Mouse (Mus musculus): ENCODE data around the gene Adgrl1.

Gene Adgrl1

DNA sequence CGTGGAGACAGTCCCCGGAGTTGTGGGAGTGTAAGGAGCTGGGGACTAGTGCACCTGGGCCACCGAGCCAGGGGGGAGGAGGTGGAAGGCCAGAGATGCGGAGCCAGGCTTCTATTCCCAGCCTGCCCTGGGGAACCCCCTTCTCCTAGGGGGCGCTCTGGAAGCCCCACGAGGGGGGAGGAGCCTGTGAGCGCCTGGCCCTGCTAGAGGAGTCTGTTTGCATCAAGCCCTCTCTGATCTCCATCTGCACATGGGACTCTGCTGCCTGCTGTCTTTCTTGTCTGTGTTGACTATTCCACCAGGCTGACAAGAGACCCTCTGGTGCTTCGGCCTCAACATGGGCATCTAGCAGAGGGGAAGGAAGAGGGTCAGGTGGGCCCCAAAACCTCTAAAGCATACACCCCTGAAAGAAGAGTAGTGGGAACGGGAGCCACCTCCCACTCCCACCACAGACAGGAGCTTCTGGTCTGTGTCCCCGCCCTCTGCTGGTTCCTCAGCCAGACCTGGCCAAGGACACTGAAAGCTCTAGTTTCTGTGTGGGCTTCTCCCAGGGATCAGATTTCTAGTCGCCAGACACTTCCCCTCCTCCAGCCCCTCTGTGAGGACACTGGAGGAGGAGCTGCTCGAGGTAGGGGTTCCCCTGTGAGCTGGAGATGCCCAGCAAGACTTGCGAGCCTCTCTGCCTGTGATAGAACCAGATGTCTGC is 3.2 kb downstream of the Adgrl1 start:
- peak; percentile 58 to 60 for DNase-seq

DNA sequence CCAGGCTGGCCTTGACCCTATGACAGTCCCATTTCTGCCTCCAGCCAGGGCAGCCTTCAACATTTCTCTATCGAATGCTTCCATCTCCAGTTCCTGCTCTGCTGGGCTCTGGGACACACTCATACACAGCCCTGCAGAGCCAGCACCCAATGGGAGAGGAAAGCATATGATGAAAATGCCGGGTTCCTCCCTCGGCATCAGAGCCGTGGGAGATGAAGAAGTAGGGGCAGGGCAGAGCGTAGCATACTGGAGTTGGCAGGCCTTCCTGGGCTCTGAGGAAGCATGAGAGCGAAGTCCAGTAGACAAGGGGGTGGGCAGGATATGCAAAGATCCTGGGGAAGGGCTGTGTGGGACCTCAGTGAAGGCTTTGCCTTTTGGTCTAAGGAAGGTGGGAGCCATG is 8.7 kb downstream of the Adgrl1 start:
- DNase-seq: no peak

DNA sequence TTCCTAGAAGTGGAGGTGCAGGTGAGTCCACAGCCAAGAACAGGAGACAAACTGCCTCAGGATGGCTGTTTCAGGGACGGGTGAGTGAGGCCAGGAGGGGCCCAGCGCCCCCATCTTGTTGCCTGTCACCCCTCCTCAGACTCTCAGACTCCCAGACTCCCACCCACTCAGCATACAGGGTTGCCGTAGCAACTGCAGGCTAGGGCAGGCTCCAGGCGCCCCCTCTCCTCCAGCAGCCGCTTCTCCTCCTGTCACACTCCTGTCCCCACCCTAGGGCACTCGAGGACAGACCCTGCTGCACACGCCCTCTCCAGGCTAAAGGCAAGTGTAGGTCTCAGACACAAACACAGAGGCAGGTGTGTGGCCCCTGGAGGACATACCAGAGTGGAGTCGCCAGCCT is 9.4 kb downstream of the Adgrl1 start:
- DNase-seq: no peak

DNA sequence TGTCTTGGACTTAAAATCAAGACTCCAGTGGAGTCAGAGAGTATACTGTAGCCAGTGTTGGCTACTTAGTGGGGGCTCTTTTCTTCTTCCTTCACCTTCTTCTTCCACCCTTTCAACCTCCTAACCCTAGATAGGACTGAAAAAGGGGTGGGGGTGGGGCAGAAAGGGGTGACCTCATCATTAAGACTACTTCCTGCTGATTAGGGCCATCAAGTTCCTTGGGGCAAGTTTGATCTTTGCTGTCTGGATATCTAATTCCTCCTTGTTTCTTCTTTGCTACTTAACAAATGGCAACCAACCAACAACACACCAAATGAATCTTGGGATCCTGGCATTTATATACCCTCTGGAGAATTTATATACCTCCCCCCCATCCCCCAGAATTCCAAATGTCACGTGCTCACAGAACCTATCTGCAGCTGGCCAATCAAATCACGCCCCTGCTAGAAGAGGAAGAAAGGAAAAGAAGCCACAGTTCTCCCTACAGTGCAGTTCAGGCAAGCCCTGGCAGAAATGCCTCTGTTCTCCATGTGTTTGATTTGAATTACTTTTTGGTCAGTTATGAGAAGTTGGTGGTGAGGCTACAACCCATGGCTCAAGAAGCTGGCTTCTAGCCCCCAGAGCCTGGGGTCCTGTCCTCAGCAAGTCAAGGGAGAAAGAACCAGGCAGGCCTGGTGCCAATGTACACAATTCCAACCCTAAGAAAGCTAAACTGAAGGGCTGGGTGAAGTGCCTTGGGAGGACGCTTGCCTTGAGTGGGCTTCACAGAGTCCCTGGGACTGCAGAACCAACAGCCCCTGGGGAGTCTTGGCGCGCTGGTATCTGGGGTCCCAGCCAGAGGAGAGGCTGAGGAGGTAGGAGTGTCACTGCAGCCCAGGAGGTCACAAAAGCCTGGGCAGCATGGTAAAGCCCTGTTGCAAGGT is 12.2 kb downstream of the Adgrl1 start:
- DNase-seq: no peak

DNA sequence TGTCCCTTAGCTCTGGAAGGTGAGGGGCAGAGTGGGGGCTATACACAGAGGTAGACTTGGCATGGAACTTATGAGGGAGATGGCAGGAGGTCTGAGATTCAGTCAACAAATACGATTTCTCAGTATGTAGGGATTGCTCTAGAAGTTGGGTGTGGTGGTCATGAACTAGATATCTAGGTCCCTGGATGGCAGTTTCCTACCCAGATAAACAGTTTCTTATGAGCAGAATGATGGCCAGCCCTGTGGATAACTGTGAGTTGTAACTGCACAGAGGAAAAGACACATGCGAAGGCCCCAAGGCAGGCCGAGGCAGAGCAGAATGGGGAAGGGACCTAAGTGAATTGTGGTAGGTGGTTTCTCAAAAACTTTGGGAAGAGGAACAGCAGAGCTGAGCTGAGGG is 14.3 kb downstream of the Adgrl1 start:
- DNase-seq: no peak

DNA sequence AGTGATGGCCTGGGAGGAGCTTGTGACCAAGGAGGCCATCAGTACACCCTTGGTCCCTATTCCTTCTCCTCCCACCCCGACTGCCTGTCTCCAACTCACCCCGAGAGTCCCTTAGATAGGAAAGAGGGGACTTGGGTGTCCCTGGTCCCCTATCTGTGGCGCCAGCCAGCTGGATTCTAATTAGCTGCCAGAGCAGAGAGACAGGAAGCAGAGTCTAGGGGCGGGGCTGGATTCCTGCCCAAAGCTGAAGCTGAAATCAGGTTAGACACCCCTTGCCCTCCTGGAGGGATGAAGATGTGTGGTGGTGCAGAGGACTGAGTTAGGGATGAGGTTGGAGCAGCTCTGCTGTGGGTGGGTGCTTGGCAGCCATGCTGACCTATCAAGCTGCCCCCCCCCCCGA is 15.0 kb downstream of the Adgrl1 start:
- DNase-seq: peak in 1 of 2 experiments; percentile 39

DNA sequence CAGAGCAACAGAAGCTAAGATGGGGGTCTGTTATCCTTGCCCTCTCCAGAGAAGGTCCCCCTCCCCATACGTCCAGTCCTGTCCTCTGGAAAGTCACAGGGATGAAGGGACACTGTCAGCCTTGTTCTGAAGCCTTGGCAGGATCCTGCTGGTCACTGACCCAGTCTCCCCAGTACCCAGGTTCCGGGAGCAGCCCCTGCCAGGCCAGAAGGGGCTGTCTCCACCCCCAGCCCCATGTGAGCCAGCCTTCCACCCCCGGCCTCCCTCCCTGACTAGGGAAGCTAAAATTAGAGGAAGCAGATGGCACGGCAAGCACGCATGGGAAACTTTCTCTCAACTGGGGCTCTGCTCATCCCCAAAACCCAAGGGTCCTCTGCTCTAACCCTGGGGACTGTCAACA is 16.1 kb downstream of the Adgrl1 start:
- DNase-seq: peak; percentile 55 to 63

DNA sequence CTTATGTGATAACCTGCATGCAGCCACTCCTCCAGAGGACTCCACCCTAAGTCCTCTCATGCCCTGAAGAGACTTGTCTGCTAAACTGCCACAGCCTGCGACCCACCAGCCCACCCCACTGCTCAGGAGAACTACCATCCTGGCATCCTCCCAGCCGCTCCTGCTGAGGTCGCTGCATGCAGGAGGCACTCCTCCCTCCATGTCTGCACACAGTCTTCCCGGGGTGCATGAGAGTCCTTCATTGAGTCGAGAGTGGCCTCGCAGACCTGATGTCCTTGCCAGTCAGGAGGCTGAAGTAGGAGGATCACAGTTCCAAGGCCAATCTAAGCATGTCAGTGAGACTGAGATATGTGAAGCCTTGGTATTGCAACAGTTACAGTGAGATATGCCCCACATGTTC is 17.7 kb downstream of the Adgrl1 start:
- DNase-seq: no peak

DNA sequence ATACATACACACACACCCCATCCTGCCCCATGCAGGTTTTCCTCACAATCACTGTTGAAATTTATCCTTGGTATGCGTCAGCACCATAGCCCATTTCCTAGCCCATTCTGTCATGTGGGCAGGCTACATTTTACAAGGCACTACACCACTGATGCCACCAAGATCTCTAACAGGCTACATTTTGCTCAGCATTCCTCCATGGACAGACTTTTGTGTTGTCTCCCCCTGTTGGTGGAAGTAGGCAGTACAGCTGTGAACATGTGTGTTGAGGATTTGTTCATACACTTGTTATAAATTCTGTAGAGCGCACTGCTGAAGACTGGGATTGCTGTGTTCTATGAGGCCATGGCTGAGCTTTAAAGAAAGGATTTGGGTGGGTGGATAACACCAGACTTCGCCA is 21.7 kb downstream of the Adgrl1 start:
- peak; percentile 84 to 87 for DNase-seq

DNA sequence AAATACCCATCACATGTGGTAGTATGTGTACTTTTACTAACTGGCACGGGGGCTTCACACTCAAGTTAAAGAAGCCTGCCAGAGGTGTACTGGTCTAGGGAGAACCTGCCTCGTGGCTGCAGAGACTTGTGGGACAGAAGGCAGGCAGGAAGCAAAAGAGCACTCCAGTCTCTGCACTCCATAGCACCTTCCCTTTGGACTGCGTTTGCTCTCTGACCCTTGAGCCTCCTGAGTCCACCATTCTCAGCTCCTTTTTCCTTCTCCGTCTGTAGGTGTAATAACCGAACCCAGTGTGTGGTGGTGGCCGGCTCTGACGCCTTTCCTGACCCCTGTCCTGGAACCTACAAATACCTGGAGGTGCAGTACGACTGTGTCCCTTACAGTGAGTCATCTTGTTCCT is 22.8 kb downstream of the Adgrl1 start:
- DNase-seq: no peak

DNA sequence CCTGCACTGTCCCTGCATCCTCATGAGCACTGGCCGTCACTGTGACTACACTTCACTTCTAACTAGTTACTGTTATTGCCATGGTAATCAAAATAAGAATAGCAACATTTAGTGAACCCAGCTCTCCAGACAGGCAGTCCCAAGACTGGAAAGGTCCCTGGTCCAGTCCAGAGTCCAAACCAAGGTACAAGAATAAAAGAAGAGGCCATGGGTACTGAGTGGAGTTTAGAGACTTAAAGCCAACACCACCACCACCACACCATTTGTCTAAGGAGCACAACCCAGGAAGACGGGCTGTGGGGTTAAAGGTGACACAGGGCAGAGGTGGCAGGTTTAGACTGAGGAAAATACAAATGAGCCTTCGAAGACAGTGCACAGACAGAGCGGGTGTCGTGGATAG is 24.7 kb downstream of the Adgrl1 start:
- DNase-seq: no peak

DNA sequence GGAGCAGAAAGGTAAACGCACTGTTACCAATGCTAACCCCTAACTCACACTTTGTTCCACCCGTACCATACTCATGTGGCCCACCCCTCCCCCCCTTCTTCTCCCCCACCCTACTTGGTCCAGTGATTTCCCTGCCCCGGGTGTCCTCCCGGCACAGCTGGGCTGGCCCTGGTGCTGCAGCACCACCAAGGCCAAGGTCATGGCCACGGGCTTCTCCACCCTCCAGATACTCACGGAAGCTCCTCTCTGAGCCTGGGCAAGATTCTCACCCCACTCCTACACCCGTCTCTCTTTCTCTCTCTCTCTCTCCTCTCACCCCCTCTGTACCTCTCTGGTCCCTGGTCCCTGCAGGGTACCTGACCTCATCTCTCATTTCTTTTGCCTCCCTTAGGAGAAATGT is 26.4 kb downstream of the Adgrl1 start:
- no peak for DNase-seq

DNA sequence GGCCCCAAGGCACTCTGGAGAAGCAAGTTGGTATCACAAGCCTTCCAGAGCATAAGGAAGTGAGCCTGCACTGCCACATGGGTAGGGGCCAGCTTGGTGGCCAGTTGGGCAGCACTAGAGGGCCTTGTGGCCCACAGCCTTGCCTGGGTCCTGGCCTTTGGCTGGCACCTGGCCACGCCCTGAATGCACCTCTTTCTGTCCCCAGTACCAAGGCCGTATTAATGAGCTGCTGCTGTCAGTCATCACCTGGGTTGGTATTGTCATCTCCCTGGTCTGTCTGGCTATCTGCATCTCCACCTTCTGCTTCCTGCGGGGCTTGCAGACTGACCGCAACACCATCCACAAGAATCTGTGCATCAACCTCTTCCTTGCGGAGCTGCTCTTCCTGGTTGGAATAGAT is 34.3 kb downstream of the Adgrl1 start:
- DNase-seq: peak in 1 of 2 experiments; percentile 3

DNA sequence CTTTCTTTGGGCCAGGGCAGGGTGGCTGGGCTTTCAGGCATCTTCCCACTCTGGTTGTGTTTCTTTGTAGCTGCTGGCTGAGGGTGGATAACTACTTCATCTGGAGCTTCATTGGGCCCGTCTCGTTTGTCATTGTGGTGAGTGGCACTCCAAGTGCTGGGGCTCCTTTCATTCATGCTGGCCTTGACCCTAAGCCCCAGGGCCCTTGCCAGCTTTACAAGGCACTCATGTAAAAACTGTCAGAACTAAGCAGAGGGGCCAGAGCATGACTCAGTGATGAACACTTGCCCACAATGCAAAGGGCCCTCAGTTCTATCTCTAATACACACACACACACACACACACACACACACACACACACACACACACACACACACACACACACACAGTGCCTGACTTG is 35.1 kb downstream of the Adgrl1 start:
- peak in 1 of 2 experiments; percentile 1 for DNase-seq

DNA sequence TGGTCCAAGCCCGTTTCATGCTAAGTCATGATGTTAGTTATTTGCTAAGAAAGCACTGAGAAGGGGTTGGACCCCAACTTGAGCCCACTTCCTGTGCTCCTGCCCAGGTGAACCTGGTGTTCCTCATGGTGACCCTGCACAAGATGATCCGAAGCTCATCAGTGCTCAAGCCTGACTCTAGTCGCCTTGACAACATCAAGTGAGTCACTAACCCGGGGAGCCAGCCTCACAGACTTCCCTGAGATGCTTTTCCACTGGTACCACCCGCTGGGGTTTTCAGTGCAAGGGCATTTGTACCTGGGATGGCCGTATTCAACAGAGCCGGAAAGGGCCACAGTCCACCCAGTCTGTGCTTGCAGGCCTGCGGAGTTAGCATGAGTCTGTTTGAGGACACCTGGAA is 35.5 kb downstream of the Adgrl1 start:
- DNase-seq: peak in 1 of 2 experiments; percentile 3

DNA sequence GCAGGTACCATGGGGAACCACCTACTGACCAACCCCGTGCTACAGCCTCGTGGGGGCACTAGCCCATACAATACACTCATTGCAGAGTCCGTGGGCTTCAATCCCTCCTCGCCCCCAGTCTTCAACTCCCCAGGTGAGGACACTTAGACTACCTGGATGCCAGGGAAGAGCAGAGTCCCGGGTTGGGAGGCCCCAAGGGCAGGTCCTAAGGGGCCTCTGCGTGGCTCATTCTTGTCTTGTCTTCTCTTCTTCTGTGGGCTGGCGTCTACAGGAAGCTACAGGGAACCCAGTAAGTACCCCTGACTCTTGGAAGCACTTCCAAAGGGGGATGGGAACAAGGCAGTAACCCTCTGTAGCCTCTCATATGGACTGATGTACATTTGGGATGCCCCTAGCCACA is 37.7 kb downstream of the Adgrl1 start:
- no peak for DNase-seq

DNA sequence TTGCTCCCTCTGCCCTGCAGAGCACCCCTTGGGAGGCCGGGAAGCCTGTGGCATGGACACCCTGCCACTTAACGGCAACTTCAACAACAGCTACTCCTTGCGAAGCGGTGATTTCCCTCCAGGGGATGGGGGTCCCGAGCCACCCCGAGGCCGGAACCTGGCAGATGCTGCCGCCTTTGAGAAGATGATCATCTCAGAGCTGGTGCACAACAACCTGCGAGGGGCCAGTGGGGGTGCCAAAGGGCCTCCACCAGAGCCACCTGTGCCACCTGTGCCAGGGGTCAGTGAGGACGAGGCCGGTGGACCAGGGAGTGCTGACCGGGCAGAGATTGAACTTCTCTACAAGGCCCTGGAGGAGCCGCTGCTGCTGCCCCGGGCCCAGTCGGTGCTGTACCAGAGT is 38.4 kb downstream of the Adgrl1 start:
- no peak for DNase-seq

DNA sequence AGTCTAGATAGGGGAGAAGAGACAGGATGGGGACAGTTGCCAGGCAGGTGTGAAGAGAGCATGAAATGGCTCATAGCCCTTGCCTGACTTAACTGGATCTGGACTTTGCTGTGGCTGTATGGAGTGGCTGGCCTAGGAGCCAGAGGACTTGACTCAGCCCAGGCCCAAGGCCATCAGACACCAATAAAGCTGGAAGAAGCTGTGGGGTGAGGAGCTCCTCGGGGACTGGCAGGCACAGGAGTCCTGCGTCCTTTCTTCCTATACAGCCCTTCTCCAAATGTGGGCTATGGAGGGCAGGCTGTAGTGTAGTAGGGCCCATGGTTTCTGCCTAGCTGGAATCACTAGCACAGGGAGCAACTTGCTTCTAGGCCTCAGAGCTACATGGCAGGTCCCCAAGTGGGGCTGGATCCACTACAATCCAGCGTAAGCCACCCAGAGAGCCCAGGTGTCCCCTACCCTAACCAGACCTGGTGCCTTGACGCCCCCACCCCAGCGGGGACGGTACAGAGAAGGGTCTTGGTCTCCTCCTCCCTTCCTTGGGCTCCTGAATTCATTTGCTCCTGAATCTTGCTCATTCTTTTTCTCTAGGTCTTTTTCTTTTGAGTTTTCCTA is 41.3 kb downstream of the Adgrl1 start:
- no peak for DNase-seq

DNA sequence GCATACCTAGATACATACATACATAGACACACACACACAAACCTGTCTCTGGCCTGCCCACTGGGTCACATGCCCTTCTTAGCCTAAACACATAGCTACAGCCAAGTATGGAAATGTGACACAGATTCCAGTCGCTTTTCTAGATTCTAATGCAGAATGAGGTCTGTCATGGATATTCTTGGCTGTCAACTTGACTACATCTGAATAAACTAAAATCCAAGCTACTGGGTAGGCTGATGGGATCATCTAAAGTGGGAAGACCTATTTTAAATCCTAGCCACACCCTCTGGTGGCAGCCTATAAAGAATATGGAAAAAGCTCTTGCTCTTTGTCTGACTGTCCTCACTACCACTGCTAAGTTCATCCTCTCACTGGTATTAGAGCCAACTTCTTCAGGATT is 42.5 kb downstream of the Adgrl1 start:
- DNase-seq: no peak

DNA sequence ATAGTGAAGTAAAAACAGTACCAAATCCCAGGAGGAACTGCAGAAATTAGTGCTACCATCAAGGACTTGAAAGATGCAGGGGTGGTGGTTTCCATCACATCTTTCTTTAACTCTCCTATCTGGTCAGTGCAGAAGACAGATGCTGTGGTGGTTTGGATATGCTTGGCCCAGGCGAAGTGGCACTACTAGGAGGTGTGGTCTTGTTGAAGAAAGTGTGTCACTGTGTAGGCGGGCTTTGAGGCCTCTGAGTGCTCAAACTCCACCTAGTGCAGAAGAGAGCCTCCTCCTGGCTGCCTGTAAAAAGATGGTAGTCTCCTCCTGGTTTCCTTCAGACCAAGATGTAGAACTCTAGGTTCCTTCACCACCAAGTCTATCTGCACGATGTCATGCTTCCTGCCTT is 45.6 kb downstream of the Adgrl1 start:
- no peak for DNase-seq

DNA sequence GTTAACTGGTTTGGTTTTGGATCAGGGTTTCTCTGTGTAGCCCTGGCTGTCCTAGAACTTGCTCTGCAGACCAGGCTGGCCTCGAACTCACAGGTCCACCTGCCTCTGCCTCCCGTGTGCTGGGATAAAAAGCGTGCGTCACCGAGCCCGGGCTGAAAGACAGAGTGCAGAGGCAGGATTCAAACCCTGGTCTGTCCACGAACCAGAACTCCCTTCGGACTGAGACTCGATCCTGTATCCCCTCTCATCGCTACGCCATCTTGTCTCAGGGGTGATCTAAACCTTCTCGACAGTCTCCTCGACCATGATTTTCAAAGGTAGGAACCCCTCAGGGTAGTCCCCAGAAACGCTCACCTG is 54.8 kb downstream of the Adgrl1 start:
- no peak for DNase-seq

DNA sequence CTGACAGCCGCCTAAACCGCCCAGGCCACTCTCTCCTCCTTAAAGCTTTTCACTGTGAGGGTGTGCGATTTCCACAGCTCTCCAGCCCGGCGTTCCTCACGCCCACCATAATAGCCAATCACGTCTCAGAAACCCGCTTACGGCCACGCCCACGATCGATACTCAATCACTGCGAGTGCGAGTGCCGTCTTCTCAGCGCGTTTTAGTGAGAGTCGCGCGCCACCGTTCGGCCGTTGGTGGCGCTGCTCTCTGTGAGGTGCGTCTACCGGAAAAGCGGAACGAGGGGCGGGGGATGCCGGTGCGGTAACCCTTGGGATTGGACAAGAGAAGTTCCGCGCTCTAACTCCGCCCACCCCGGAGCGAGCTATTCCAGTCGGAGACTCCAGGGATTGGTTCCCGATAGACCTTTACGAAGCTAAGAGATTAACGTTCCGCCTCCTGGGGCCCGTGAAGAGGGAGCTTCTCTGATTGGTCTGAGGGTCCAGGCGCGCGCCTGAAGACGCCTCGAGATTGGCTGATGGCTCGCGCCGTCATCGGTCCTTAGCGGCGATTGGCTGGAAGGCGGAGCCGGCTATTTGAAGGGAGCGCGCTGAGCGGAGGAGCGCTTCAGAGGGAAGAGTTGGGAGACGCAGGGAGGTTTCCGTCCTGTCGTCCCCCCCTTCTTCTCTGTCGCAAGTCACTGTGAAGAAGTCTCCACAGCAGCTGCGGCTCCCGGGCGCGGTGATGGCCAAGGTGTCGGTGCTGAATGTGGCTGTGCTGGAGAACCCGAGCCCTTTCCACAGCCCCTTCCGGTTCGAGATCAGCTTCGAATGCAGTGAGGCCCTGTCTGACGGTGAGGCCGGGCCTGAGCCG is 55.4 kb downstream of the Adgrl1 start, which contains the start of the genes Gm10644 and Asf1b:
TSS of gene Gm10644 (minus strand) at position 100 of the 852 bp plus-strand sequence.
TSS of gene Asf1b (plus strand) at position 402 of the 852 bp plus-strand sequence.
- peak; percentile 97 to 100 for DNase-seq

DNA sequence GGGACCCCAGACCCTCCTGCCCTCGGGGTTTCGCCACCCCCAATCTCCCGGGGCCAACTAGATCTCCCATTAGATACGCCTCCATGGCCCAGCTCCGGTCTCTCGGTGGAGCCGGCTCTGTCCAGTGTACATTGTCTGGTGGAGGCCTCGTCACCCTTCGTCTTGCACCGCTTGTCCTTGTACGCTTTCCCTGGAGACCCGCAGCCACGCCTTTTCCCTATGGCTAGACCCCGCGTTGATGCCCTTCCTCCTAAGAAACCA is 56.0 kb downstream of the Adgrl1 start:
- DNase-seq: no peak

All from cerebellum, adult 18-20 months (tissue).